Mouse (Mus musculus): ENCODE results near the gene Mkln1.

Mkln1 gene

DNA sequence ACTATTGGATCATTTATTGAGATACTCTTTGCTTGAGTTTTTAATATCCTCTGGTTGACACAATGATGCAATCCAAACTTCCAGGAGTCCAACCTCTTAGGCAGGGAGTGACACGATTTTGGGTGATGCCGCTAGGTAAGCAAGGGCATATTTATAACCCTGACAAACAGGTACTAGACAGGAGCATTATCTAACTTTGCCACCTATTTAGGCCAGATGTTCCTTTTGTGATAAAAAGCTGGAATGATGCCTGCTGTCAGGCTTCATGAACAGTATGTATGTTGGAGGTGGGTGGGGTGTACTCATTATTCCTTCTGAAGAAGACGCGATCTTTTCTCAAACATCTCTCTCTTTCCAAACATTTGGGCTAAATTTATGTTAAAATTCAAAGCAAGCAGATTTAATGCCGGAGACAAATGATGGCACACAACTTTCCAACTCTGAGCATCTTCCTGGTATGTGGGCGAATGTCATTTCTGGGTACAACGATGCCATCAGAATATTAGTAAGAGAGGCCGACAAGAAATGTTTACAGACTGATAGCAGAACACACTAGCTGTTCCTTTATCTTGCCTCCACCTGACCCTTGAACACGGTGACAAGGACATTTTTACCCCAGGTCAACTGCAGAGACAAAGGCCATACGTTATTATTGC, 632 bp upstream of the Mkln1 start:
- DNase-seq (ENCODE audit: low read depth, low spot score): peak; percentile 38

DNA sequence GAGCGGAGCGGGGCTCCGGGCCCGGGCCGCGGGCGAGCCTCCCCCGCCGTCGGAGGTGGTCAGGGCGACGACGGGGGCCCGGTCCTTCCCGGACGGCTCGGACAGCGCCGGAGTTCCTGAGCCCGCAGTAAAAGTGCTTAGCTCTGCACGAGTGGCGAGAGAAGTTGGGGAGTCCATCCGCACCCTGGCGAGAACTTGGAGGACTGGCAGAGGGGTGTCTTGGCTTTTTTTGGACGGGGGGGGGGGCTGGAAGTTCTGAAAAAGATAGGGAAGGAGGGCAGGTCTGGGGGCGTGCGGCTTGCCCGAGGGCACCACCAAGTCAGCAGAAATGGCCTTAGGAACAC, 643 bp downstream of the Mkln1 start:
- peak; percentile 39 for DNase-seq (ENCODE audit: low read depth, low spot score)

DNA sequence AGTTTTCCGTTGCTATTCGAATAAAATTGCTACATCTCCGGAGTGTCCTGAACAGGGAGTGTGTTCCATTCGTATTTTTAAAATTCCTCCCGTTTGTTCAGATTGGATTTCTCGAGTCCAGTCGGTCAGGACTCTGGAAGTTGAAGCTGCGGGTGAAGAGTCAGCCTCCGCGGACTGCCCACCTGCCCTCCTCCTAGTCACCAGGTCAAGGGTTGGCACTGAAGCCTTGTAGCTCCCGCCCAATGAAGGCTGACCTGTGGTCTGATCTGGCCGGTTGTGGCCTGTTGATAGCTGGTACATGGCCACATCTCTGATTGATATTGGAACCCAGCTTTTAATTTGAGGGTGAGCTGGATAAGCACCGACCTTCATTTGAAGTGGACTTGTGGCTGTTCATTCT, 1.0 kb downstream of the Mkln1 start:
- peak; percentile 36 for DNase-seq (ENCODE audit: low read depth, low spot score)

DNA sequence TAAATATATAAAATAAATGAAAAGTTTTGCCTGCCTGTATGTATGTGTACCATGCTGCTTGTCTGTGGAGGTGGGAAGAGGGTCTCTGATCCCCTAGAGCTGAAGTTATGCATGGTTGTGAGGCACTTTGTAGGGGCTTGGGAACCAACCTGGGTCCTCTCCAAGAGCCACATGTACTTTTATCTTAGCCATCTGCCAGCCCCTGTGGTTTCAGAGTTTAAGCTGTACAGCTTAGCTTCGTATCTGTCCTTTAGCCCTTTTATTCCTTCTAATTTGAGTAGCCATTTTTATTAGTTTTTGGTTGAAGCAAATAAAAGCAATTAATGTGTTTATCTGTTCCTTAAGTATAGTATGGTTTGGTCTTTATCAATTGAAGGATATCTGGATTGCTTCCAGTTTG, 12.5 kb downstream of the Mkln1 start:
- DNase-seq (ENCODE audit: low read depth, low spot score): no peak

DNA sequence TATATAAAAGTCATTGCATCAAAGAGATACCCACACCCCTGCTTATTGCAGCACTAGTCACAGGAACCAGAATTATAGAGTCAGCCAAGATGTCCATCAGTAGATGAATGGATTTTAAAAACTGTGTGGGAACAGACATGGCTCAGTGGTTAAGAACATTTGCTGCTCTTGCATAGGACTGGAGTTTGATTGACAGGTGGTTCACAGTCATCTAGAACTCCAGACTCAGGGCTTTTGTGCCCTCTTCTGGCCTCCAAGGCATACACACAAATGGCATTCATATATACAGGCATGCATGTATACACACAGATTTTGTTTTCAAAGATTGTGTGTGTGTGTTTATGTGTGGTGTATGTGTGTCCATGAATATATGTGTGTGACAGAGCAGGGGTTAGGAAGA, 14.0 kb downstream of the Mkln1 start:
- DNase-seq (ENCODE audit: low read depth, low spot score): peak; percentile 54

DNA sequence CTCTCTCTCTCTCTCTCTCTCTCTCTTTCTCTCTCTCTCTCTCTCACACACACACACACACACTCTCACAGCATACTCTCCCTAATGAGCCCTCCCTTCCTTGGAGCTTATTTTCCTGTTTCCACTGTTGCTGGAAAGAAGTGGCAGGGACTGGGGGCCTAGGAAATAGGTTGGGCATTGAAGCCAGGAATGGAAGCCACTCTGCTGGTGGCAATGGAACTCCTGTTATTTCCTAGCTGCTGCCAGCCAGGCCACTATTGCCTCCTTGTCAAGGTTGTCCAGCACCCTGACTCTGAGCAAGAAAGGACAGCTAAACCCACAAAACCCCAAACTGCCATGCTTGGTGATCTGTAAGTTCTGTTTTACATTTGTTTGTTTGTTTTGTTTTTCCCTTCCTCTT, 15.0 kb downstream of the Mkln1 start:
- DNase-seq (ENCODE audit: low read depth, low spot score): peak; percentile 31

DNA sequence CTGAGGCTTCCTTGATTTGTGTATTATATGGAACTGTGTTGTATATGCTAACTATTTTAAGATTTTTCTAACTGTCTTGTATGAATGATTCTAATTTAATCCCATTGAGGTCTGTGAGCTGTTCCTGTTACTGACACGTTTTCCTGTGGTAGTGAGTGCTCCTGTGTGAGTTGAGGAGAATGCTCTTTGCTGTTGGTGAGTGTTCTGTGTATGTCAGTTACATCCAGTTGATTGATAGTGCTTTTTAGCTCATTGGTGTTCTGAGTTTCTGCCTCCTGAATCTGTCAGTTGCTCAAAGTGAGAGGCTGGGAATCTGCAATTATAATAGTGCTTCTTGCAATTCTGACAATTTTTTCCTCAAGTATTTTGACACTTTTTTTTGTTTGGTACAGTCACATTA, 15.8 kb downstream of the Mkln1 start:
- DNase-seq (ENCODE audit: low read depth, low spot score): peak; percentile 30

DNA sequence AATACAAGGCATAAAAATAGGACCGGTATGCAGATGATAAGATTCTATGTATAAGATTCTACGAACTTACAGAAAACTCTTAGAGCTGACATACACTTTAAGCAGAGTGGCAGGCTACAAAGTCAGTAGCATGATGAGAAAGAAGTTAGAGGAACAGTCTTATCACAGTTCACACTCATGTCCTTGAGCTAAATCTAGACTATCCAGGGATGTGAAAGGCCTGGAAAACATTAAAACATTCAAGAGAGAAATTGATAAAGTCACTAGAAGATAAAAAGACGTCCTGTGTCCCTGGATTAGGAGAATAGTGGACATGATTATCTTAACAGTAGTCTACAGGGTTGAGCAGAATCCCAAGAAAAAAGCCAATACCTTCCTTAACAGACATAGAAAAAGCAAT, 26.9 kb downstream of the Mkln1 start:
- no peak for DNase-seq (ENCODE audit: low read depth, low spot score)

DNA sequence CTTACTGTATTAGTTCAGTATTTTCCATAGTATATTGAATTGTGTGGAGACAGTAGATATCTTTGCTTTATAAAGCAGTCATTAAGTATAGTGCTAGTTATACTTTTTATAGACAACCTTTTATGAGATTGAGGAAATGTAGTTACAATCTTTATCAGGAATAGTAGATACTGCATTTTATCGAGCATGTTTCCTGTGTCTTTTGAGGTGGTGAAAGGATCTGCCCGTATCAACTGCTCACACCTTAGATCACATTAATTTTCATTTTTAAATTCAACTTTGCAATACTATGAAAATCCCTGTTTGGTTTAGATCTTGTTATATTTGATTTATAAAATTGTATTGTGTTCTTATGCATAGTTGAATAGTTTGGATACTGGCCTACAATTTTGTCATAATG, 38.7 kb downstream of the Mkln1 start:
- DNase-seq (ENCODE audit: low read depth, low spot score): no peak

DNA sequence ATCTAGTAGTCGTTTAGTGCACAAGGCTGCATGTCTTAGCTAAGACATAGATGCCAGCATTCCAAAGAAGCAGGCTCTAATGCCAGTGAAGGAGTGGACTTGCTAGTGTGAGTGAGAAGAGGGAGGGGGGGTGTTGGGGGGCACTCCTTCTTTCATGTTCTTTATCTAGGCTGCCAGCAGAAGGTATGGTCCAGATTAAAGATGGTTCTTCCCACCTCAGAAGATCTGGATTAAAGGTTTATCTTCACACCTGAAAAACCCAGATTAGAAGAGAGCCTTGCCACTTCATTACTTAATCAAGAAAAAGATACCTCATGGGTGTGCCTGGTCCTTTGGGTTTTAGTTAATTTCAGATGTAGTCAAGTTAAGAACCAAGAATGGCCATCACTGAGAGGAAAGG, 46.7 kb downstream of the Mkln1 start:
- no peak for DNase-seq (ENCODE audit: low read depth, low spot score)

DNA sequence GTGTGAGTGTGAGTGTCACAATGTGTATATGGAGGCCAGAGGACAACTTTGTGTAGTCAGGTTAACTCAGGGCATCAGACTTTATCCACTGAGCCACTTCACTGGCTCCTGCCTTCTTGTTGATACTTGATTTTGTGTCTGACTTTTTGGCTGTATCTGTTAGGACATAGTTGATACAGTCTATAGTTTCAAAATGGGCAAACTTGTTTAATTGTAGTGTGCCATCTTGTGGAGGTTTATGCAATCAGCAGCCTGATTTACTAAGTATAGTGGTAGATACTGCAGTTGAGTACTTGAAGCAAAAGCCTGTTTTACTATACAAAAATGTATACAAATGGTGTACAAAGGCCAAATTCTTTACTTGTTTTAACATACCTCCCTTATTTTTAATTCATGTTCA, 55.2 kb downstream of the Mkln1 start:
- peak; percentile 71 for DNase-seq (ENCODE audit: low read depth, low spot score)

DNA sequence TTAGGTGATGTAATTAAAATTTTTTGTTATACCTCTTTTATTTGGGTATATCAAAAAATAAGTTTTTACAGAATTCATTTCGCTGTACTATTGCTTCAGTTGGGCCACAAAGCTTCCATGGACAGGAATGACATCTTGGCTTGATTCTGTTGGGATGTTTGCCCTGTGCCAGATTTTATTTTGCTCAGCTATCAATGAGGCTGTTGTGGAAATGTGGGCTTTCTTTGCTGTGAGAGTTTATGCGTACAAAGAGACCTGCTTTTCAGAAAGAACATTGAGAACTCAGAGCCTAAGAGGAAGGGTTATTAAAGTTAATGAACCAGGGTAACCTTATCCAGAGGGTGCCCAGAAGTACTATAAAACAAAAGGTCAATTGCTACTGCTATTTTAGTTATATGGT, 56.8 kb downstream of the Mkln1 start:
- DNase-seq (ENCODE audit: low read depth, low spot score): peak; percentile 78

DNA sequence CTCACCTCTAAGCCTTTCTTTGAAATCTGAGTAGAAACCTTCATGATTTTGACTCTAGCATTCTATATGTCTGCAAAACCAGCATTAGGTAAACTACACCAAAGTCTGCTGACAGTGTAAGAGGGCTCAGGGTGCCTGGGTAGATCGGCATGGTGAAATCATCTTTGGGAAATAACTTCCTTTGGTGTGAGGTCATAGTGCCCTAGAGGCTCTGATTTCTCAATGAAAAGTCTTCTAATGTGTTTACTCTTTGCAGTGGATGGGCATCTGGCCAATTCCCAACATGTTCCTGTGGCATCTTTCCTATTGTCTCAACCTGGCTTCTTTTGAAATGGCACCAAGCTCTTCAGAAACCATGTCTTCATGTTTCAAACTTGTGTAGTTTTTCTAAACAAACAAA, 58.5 kb downstream of the Mkln1 start:
- peak; percentile 30 for DNase-seq (ENCODE audit: low read depth, low spot score)

DNA sequence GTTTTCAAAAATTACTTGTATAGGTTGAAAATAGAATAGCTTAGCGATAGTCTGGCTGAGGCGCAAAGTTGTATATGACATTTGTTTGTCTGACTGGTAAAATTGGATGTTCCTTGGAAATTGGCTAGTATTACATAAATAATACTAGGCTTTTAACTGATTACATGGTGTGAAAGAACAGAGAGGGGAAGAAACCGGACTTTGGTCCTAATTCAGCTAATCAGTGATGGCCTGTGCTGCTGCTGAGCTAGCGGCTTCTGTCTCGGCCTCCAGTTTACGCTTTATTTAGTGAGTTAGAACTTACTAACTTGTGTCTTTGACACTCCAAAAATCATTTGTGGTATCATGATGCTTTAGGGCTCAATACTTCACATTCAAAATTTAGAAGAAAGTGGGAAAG, 70.9 kb downstream of the Mkln1 start:
- no peak for DNase-seq (ENCODE audit: low read depth, low spot score)

DNA sequence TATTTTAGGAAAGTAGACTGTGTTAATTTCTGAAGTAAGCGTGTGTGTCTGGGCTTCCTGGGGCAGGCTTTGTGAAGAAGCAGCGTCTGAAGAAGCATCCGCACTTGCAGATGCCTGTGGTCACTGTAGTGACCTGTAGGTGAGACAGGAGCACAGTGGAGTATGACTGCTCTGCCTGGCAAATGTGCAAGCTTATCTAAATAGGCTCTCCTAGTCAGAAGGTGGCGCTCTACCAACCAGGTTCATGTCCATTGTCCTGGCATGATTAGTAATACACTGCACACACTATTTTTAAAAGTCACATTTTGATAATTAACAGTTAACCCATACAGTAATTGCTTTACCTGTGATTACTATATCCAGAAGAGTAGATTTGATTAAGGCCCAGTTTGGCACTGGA, 79.7 kb downstream of the Mkln1 start:
- peak; percentile 32 for DNase-seq (ENCODE audit: low read depth, low spot score)

DNA sequence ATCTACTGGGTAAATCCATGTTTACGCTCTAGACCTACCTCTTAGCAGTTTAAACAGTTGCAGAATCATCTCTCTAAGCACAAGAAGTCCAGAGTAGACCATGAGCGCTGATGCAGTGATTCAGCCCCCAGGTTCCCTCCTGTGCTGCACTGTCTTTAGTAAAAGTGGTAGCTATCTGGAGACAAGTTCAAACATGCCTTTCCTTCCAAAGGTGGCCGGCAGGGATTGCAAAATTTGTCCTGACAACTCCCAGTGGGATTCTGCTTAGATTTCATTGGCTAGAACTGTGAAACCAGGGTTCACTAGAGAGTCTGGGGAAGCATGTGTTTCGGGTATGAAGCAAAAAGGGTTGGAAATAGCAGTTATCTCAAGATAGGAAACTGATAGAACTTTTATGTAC, 81.5 kb downstream of the Mkln1 start:
- no peak for DNase-seq (ENCODE audit: low read depth, low spot score)

DNA sequence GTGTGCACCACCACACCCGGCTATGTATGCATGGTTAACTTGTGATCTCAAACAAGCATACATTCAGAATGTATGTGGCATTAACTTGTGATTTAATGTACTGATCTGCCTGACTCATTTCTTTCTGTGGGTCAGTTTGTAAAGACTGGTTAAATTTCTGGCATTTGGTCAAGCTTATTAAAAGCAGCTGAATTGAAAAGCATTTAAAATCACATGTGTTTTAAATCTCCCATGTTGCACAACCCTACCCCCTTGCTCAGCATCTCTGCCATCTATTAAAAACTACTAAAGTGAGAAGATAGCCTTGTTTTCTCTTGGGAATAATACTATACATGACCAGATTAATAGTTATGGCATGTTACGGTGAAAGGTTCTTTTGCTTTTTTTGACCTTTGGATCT, 88.1 kb downstream of the Mkln1 start:
- DNase-seq (ENCODE audit: low read depth, low spot score): no peak

DNA sequence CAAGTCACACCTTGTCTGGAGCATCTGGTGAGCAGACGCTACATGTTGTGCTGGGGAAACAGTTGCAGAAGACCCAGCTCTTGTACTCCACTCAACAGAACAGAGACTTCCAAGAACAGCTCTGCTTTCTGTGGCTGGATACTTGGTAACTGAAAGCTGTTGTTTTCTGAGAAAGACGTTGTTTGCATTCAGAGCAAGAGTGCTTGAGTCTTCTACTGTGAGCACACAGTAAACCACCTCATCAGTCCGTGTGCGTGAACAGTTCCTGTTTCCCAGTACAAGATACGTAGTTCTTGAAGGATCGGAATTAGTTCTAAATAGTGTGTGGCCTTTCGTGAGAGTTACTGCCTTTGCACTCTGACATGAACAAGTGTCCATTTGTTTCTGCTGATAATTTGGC, 91.4 kb downstream of the Mkln1 start:
- peak; percentile 29 for DNase-seq (ENCODE audit: low read depth, low spot score)

DNA sequence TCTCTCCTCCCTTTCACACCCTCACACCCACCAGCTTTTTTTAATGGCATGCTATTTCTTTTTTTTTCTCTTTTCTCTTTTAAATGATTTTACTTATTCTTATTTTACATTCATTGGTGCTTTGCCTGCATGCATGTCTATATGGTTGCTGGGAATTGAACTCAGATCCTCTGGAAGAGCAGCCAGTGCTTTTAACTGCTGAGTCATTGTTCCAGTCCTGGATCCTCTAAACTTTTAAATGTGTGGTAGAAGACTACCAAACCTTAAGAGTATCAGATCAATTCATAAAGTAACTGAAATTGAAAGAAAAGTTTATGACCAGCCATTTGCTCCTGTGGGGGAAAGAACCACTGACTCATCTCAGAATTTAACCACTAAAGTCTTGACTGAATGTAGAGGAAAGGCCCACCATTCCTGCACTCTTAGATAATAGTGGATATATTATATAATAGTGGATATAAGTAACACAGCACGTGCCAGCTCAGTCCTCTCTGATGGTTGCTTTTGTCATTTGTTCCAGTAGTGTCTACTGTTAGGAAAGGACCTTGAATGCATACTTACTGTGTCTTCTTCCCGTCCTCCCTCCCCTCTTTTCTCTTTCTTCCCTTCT, 96.7 kb downstream of the Mkln1 start:
- no peak for DNase-seq (ENCODE audit: low read depth, low spot score)

DNA sequence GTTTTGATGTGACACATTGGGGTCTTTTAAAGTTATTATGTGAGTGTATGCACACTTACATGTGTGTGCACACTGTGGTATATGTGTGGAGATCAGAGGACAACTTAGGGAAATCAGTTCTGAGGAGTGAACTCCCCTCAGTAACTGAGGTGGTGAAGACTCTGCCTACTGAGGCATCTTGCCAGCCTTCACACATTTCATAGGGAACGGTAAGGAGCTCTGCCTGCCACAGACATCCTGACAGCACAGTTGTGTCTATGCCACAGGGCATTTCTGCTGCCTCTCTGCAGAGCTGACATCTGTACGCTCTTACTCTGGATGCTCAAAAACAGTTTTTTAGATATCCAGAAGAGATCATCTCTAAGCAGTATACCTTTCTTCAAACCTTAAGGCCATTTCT, 97.7 kb downstream of the Mkln1 start:
- peak; percentile 51 for DNase-seq (ENCODE audit: low read depth, low spot score)

DNA sequence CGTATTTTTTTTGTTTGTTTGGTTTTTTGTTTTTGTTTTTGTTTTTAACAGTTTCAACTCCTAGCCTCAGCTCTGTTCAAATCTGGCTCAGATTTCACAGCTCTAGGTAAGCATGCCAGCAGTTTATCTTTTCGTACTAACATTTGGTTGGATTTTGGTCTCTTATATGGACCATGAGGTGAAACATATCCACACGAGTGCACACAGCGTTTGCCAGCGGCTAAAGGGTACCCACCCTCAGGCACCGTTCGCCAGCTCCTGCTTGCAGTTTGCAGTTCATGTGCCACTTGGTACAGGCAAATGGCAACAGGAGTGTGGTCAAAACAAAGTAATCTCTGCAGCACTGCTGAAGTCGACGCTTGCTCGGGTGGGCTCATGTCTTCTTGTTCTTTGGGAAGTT, 101.3 kb downstream of the Mkln1 start:
- DNase-seq (ENCODE audit: low read depth, low spot score): no peak

DNA sequence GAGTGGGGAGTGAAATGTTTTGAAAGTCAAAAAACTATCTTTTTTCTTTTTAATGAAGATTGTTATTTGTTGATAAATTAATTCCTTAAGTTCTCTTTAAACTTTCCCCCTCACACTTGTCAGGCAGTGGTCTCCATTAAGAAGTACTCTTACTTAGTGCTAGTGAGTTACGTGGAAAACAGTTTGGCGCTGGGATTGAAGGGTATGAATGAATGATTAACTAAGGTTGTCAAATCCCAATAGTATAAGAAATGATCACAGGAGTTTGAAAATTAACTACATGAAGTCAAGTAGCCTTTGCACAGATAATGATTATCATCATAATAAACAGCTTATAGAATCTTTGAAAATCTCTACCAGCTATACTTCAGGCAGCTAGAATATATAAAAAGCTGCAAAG, 101.7 kb downstream of the Mkln1 start:
- DNase-seq (ENCODE audit: low read depth, low spot score): no peak

DNA sequence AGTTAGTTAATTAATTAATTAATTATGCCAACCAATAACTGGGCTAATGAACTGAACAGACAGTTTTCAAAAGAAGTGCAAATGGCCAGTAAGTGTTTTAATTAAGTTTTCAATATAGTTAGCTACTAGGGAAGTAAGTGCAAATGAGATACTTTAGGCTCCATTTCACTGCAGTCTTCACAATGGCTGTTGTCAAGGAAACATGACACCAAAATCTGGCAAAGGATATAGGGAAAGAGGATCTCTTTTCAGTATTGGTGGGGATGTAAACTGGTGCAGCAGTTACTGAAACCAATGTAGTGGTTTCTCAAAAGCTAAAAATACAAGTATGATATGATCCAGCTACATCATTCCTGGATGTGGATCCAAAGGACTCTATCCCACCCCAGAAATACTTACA, 102.2 kb downstream of the Mkln1 start:
- no peak for DNase-seq (ENCODE audit: low read depth, low spot score)

DNA sequence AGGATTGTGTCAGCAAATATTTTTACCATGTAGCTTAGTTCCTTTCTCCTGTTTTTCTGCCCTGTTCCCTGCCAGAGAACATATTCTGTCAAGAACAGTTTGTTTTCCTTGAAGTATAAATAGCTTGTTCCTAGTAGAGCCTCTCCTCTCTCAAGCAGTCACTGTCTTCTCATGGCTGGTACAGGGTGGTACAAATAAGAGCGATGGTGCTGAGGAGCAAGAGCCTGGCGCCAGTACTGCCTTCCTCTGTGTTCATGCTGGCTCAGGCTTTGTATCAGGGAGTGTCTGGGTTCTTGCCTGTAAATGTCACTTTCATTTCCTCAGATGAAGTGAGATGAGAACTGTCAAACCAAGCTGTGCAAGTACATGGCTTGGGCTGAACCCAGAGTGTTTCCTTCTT, 104.1 kb downstream of the Mkln1 start:
- DNase-seq (ENCODE audit: low read depth, low spot score): peak; percentile 69

All from brain, adult 2 months (tissue).